Mouse (Mus musculus) kidney, embryonic 16.5 days (tissue): ENCODE measurements at regions not wholly inside any gene's neighbourhood (a gene's known extent, or its start where the extent isn't known, plus 50 kb on each side); places are given as distances from the start of the nearest gene placed in this dataset.

Experiments
- ATAC-seq: fragments of 200-750 bp; cut with Nextera tagmentation; 2 replicates; pipeline ENCODE4 v1.8.0; 2017; ENCODE audit warnings: moderate TSS enrichment; ENCODE audit not compliant: low FRiP score, low TSS enrichment
- H3K27ac ChIP-seq: fragments of 300-500 bp; sonication (generic); 2 replicates; pipeline ENCODE4 v1.5.1; 2014; ENCODE audit warnings: low read length
- H3K27me3 ChIP-seq: fragments of 300-500 bp; sonication (generic); 2 replicates; pipeline ENCODE4 v1.6.1; 2014; ENCODE audit warnings: low read length, control low read depth, mixed read lengths; ENCODE audit not compliant: insufficient read depth
- H3K36me3 ChIP-seq: fragments of 300-500 bp; sonication (generic); 2 replicates; pipeline ENCODE4 v1.6.1; 2014; ENCODE audit warnings: low read length, control low read depth, mixed read lengths; ENCODE audit not compliant: insufficient read depth
- H3K4me1 ChIP-seq: fragments of 300-500 bp; sonication (generic); 2 replicates; pipeline ENCODE4 v1.6.1; 2014; ENCODE audit warnings: low read length, control low read depth, mixed read lengths; ENCODE audit not compliant: insufficient read depth
- H3K4me2 ChIP-seq: fragments of 300-500 bp; sonication (generic); replicated peaks from 2 replicates; pipeline ENCODE4 v1.6.1; 2014; ENCODE audit warnings: low read depth, low read length
- H3K4me3 ChIP-seq: fragments of 300-500 bp; sonication (generic); 2 replicates; pipeline ENCODE4 v1.5.1; 2014; ENCODE audit warnings: mild to moderate bottlenecking, low read length
- H3K9ac ChIP-seq: fragments of 300-500 bp; sonication (generic); replicated peaks from 2 replicates; pipeline ENCODE4 v1.6.1; 2014; ENCODE audit warnings: low read length
- H3K9me3 ChIP-seq: fragments of 300-500 bp; sonication (generic); 2 replicates; pipeline ENCODE4 v1.6.1; 2016; ENCODE audit warnings: low read length, control low read depth
- WGBS: fragments of 180-500 bp; shearing (Covaris S2); extraction: QIAGEN DNeasy Blood & Tissue Kit; methylation state at CpG from one replicate; pipeline ENCODE4 v1.1.7; 2014; 5-methylcytosine and 5-hydroxymethylcytosine counted together

- 87% methylated on average over 3 of the region's 3 CpGs for WGBS
- Histone ChIP-seq H3K4me2 (no peak overlapping the region), H3K4me3 (no peak overlapping the region), H3K27ac (no peak overlapping the region), H3K27me3 (no peaks in the 10 kb centered on the region), H3K36me3 (no peaks in the 10 kb centered on the region), H3K9me3 (no peaks in the 10 kb centered on the region), H3K4me1 (no peaks in the 10 kb centered on the region), H3K9ac (no peak overlapping the region)
- ATAC-seq: no peak
Measured at GRCm38 (mm10) chr17:75696729-75697103, 145.0 kb upstream of the Fam98a start.

- no peak for ATAC-seq
- H3K4me1 ChIP-seq: no peaks in the 10 kb centered on the region
- no peak overlapping the region for H3K9ac ChIP-seq
- H3K9me3 ChIP-seq: no peaks in the 10 kb centered on the region
- H3K36me3 ChIP-seq: no peaks in the 10 kb centered on the region
- H3K27ac ChIP-seq: no peak overlapping the region
- 71% methylated on average over 5 of the region's 5 CpGs for WGBS
- H3K4me2 ChIP-seq: no peak overlapping the region
- no peak overlapping the region for H3K4me3 ChIP-seq
- no peaks in the 10 kb centered on the region for H3K27me3 ChIP-seq
Measured at GRCm38 (mm10) chr17:75696103-75696728, 144.5 kb upstream of the Fam98a start.

DNA sequence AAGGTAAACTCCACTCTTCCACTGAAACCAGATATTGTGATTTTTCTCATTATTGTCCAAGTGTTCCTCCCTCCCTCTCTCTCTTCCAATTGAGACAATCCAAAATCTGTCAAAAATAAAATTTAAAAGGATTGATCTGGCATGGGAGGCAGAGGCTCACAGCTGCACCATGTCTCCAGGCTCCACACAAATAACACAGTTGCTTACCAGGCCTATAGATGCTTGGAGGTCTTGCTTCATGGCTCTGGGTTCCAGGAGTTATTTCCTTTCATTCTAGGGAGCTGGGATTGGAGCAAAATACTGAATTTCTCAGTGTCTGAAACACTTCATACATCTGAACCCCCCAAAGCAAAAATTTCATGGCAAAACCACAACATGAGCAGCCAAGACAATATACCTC, 134.2 kb upstream of the Fam98a start:
- Histone ChIP-seq H3K27ac (no peak overlapping the region), H3K4me1 (no peaks in the 10 kb centered on the region), H3K27me3 (no peaks in the 10 kb centered on the region), H3K9me3 (no peaks in the 10 kb centered on the region), H3K4me2 (no peak overlapping the region), H3K9ac (no peak overlapping the region), H3K36me3 (no peaks in the 10 kb centered on the region), H3K4me3 (no peak overlapping the region)
- no peak for ATAC-seq

- no peaks in the 10 kb centered on the region for H3K4me1 ChIP-seq
- H3K9me3 ChIP-seq: no peaks in the 10 kb centered on the region
- H3K4me3 ChIP-seq: no peak overlapping the region
- H3K27ac ChIP-seq: no peak overlapping the region
- no peak overlapping the region for H3K4me2 ChIP-seq
- H3K9ac ChIP-seq: no peak overlapping the region
- no peak for ATAC-seq
- no peaks in the 10 kb centered on the region for H3K36me3 ChIP-seq
- WGBS: 85% methylated on average over 11 of the region's 11 CpGs
- H3K27me3 ChIP-seq: no peaks in the 10 kb centered on the region
Measured at GRCm38 (mm10) chr17:75646982-75647381, 95.2 kb upstream of the Fam98a start.

- H3K36me3 ChIP-seq: no peaks in the 10 kb centered on the region
- H3K4me1 ChIP-seq: no peaks in the 10 kb centered on the region
- H3K4me3 ChIP-seq: no peak overlapping the region
- WGBS: 65% methylated on average over 5 of the region's 5 CpGs
- H3K9ac ChIP-seq: no peak overlapping the region
- H3K9me3 ChIP-seq: no peaks in the 10 kb centered on the region
- no peaks in the 10 kb centered on the region for H3K27me3 ChIP-seq
- H3K27ac ChIP-seq: no peak overlapping the region
- no peak overlapping the region for H3K4me2 ChIP-seq
- no peak for ATAC-seq
Measured at GRCm38 (mm10) chr17:75644698-75645097, 93.0 kb upstream of the Fam98a start.

GRCm38 (mm10) chr17:75642311-75642710, 90.6 kb upstream of the Fam98a start:
- no peaks in the 10 kb centered on the region for H3K27me3 ChIP-seq
- H3K4me2 ChIP-seq: no peak overlapping the region
- no peak overlapping the region for H3K4me3 ChIP-seq
- H3K27ac ChIP-seq: no peak overlapping the region
- no peak for ATAC-seq
- 80% methylated on average over 3 of the region's 3 CpGs for WGBS
- no peaks in the 10 kb centered on the region for H3K36me3 ChIP-seq
- H3K4me1 ChIP-seq: no peaks in the 10 kb centered on the region
- H3K9me3 ChIP-seq: no peaks in the 10 kb centered on the region
- H3K9ac ChIP-seq: no peak overlapping the region

DNA sequence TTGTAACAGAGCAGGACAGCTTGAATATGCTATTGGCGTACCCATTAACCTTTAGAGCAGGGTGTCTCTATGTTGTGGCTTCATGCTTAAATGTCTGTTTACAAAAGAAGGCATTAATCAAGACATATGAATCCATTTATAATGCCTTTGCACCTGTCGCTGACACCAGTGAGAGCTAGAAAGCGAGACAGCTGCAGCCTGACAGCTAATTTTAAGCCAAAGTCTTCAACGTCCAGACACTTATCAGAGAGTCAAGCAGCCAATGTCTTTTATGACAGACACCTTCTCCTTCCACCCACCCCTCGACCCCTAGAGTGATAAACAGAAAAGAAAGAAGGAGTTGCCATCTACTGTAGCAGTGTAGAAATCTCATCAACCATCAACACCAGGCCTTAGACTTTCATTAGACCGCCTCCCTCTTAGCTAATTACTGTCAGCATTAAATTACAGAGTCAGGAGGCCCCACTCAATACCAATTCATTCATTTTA, 89.3 kb upstream of the Fam98a start:
- no peak overlapping the region for H3K27ac ChIP-seq
- no peak for ATAC-seq
- no peaks in the 10 kb centered on the region for H3K4me1 ChIP-seq
- no peak overlapping the region for H3K4me3 ChIP-seq
- no peaks in the 10 kb centered on the region for H3K27me3 ChIP-seq
- no peak overlapping the region for H3K4me2 ChIP-seq
- H3K9me3 ChIP-seq: no peaks in the 10 kb centered on the region
- no peaks in the 10 kb centered on the region for H3K36me3 ChIP-seq
- no peak overlapping the region for H3K9ac ChIP-seq
- 47% methylated on average over 6 of the region's 6 CpGs for WGBS

DNA sequence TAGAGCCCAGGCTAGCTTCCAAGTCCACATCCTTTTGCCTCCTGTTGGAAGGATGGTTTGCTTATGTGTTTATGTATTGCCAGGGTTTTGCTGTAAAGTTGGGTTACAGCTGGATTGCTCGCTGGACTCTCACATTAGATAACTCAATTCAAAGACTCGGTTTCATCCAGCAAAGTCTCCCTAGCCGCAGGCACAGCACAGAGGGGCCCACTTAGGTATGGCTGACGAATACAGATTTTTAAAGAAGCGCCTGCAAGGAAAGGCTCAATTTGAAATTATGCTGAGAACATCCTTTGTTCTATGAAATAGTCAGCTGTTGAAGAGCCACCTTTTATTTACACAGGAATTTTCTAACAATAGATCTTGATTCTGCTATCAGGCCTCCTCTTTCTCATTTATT, 88.8 kb upstream of the Fam98a start:
- Histone ChIP-seq H3K4me1 (no peaks in the 10 kb centered on the region), H3K9ac (no peak overlapping the region), H3K9me3 (no peaks in the 10 kb centered on the region), H3K4me3 (no peak overlapping the region), H3K27me3 (no peaks in the 10 kb centered on the region), H3K27ac (no peak overlapping the region), H3K4me2 (no peak overlapping the region), H3K36me3 (no peaks in the 10 kb centered on the region)
- 84% methylated on average over 5 of the region's 5 CpGs for WGBS
- no peak for ATAC-seq

DNA sequence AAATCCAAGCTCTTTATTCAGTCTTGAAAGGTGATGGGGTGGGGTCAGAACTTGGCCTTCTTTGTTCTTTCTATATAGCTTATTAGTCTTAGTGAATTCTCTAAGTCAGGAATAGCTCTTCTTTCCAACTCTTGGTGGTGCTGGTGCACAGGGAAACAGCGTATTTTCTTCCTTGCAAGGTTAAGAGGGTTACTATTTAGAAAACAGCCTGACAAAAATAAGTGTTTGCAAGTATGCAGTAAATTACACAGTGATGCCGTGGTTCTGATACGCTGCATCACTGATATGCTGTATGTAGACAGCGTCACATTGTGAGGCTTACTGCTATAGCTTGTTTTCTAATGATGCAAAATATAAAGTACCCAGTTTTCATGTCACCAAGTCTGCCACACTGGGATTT, 78.1 kb upstream of the Fam98a start:
- Histone ChIP-seq H3K4me3 (no peak overlapping the region), H3K27me3 (no peaks in the 10 kb centered on the region), H3K4me2 (no peak overlapping the region), H3K9ac (no peak overlapping the region), H3K27ac (no peak overlapping the region), H3K9me3 (no peaks in the 10 kb centered on the region), H3K4me1 (no peaks in the 10 kb centered on the region), H3K36me3 (no peaks in the 10 kb centered on the region)
- 81% methylated on average over 4 of the region's 4 CpGs for whole genome bisulfite sequencing
- no peak for ATAC-seq

- no peaks in the 10 kb centered on the region for H3K27me3 ChIP-seq
- no peak for ATAC-seq
- no peak overlapping the region for H3K4me3 ChIP-seq
- no peak overlapping the region for H3K27ac ChIP-seq
- WGBS: 83% methylated on average over 3 of the region's 3 CpGs
- H3K9ac ChIP-seq: no peak overlapping the region
- no peaks in the 10 kb centered on the region for H3K36me3 ChIP-seq
- peaks cover 3% of the 10 kb centered on the region; the same call in 1 of the 2 replicates for H3K9me3 ChIP-seq
- no peaks in the 10 kb centered on the region for H3K4me1 ChIP-seq
- H3K4me2 ChIP-seq: no peak overlapping the region
Measured at GRCm38 (mm10) chr17:75619472-75619871, 67.7 kb upstream of the Fam98a start.
